Mouse (Mus musculus) hindbrain, embryonic 16.5 days (tissue): Measurements from ENCODE around the gene Ptgr1. TPM values are rescaled to one million over a fixed set of nuclear protein-coding genes. Genes with fewer than 3 reads are reported as not detected.

Source experiments
- ATAC-seq: fragments of 200-750 bp; cut with Nextera tagmentation; 2 replicates; pipeline ENCODE4 v1.8.0; 2017; ENCODE audit warnings: moderate TSS enrichment, moderate library complexity
- H3K27ac ChIP-seq: fragments of 300-500 bp; sonication (generic); 2 replicates; pipeline ENCODE4 v1.5.1; 2014; ENCODE audit warnings: low read depth, mild to moderate bottlenecking, control low read depth, low read length, moderate library complexity
- H3K27me3 ChIP-seq: fragments of 300-500 bp; sonication (generic); replicated peaks from 2 replicates; pipeline ENCODE4 v1.6.1; 2014; ENCODE audit warnings: low read length; ENCODE audit not compliant: control insufficient read depth, insufficient read depth
- H3K36me3 ChIP-seq: fragments of 300-500 bp; sonication (generic); 2 replicates; pipeline ENCODE4 v1.6.1; 2014; ENCODE audit warnings: mild to moderate bottlenecking, low read length, moderate library complexity, mixed read lengths; ENCODE audit not compliant: control insufficient read depth, insufficient read depth
- H3K4me1 ChIP-seq: fragments of 300-500 bp; sonication (generic); 2 replicates; pipeline ENCODE4 v1.6.1; 2014; ENCODE audit warnings: low read depth, low read length; ENCODE audit not compliant: control insufficient read depth, insufficient read depth
- H3K4me2 ChIP-seq: fragments of 300-500 bp; sonication (generic); 2 replicates; pipeline ENCODE4 v1.6.1; 2014; ENCODE audit warnings: mild to moderate bottlenecking, low read length, control low read depth, moderate library complexity
- H3K4me3 ChIP-seq: fragments of 300-500 bp; sonication (generic); 2 replicates; pipeline ENCODE4 v1.5.1; 2014; ENCODE audit warnings: mild to moderate bottlenecking, low read length, control low read depth, moderate library complexity
- H3K9ac ChIP-seq: fragments of 300-500 bp; sonication (generic); 2 replicates; pipeline ENCODE4 v1.6.1; 2014; ENCODE audit warnings: low read depth, mild to moderate bottlenecking, control low read depth, low read length, moderate library complexity
- H3K9me3 ChIP-seq: fragments of 300-500 bp; sonication (generic); 2 replicates; pipeline ENCODE4 v1.6.1; 2014; ENCODE audit warnings: mild to moderate bottlenecking, low read length, moderate library complexity; ENCODE audit not compliant: control insufficient read depth
- whole genome bisulfite sequencing: fragments of 180-500 bp; shearing (Covaris S2); extraction: QIAGEN DNeasy Blood & Tissue Kit; methylation state at CpG from one replicate; pipeline ENCODE4 v1.1.7; 2014; 5-methylcytosine and 5-hydroxymethylcytosine counted together
- polyA plus RNA-seq: library from polyadenylated mRNA; unstranded; fragments of >200 nt; fragmentation: Nextera tagmentation; extraction: Ambion mirVana; gene quantifications from 2 replicates; pipeline ENCODE4 v1.2.1, GENCODE M21; 2015

Ptgr1 gene
- polyA plus RNA-seq, 1 experiment from 2014 or later = 5.6 TPM

GRCm38 (mm10) chr4:59009186-59009585 lies 22.3 kb upstream of the Ptgr1 start:
- 92% methylated on average over 7 of the region's 7 CpGs for WGBS
- Histone ChIP-seq H3K9ac (no peak overlapping the region), H3K4me1 (peaks cover 9% of the 10 kb centered on the region), H3K4me2 (no peak overlapping the region), H3K36me3 (no peaks in the 10 kb centered on the region), H3K27me3 (no peaks in the 10 kb centered on the region), H3K4me3 (no peak overlapping the region), H3K27ac (no peak overlapping the region), H3K9me3 (no peaks in the 10 kb centered on the region)
- no peak for ATAC-seq

- H3K27ac ChIP-seq = no peak overlapping the region
- 87% methylated on average over 5 of the region's 5 CpGs for WGBS
- no peak for ATAC-seq
Observed at GRCm38 (mm10) chr4:59007974-59008373, 21.1 kb upstream of the Ptgr1 start.

GRCm38 (mm10) chr4:59007016-59007415 lies 20.1 kb upstream of the Ptgr1 start:
- ATAC-seq = no peak
- WGBS = 77% methylated on average over 6 of the region's 6 CpGs
- Histone ChIP-seq H3K27me3 (no peaks in the 10 kb centered on the region), H3K4me2 (no peak overlapping the region), H3K9me3 (no peaks in the 10 kb centered on the region), H3K4me1 (peaks cover 16% of the 10 kb centered on the region), H3K36me3 (no peaks in the 10 kb centered on the region), H3K27ac (no peak overlapping the region), H3K9ac (no peak overlapping the region), H3K4me3 (no peak overlapping the region)

More at GRCm38 (mm10) chr4:59007974-59008373, 21.1 kb upstream of the Ptgr1 start:
- Histone ChIP-seq H3K9me3 (no peaks in the 10 kb centered on the region), H3K36me3 (no peaks in the 10 kb centered on the region), H3K4me2 (no peak overlapping the region), H3K4me3 (no peak overlapping the region), H3K9ac (no peak overlapping the region), H3K27me3 (no peaks in the 10 kb centered on the region), H3K4me1 (peaks cover 13% of the 10 kb centered on the region)

- no peak overlapping the region for H3K4me3 ChIP-seq
- no peak for ATAC-seq
- no peak overlapping the region for H3K27ac ChIP-seq
- no peaks in the 10 kb centered on the region for H3K9me3 ChIP-seq
- H3K27me3 ChIP-seq = no peaks in the 10 kb centered on the region
- H3K36me3 ChIP-seq = no peaks in the 10 kb centered on the region
- WGBS = 68% methylated on average over 8 of the region's 8 CpGs
- H3K4me2 ChIP-seq = no peak overlapping the region
- no peak overlapping the region for H3K9ac ChIP-seq
- peaks cover 16% of the 10 kb centered on the region for H3K4me1 ChIP-seq
Observed at GRCm38 (mm10) chr4:59006211-59006610, 19.3 kb upstream of the Ptgr1 start.

- peak overlapping the region; percentile 70 for H3K4me2 ChIP-seq
- no peaks in the 10 kb centered on the region for H3K27me3 ChIP-seq
- WGBS = 35% methylated on average over 7 of the region's 7 CpGs
- H3K9ac ChIP-seq = peak overlapping the region; percentile 96
- no peak for ATAC-seq
- H3K4me1 ChIP-seq = peaks cover 16% of the 10 kb centered on the region
- H3K27ac ChIP-seq = no peak overlapping the region
- H3K9me3 ChIP-seq = no peaks in the 10 kb centered on the region
- peak overlapping the region; percentile 95 for H3K4me3 ChIP-seq
- no peaks in the 10 kb centered on the region for H3K36me3 ChIP-seq
Observed at GRCm38 (mm10) chr4:59003806-59004200, 16.9 kb upstream of the Ptgr1 start.

- no peaks in the 10 kb centered on the region for H3K36me3 ChIP-seq
- peak within 1 kb of the TSS; percentile 70 for H3K4me2 ChIP-seq
- peaks cover 16% of the 10 kb centered on the region for H3K4me1 ChIP-seq
- peak; percentile 99 for ATAC-seq
- no peaks in the 10 kb centered on the region for H3K9me3 ChIP-seq
- peak within 1 kb of the TSS; percentile 93 for H3K27ac ChIP-seq
- peak within 1 kb of the TSS; percentile 96 for H3K9ac ChIP-seq
- under 1% methylated on average over 36 of the region's 89 CpGs for WGBS
- H3K27me3 ChIP-seq = no peaks in the 10 kb centered on the region
- peak within 1 kb of the TSS; percentile 95 for H3K4me3 ChIP-seq
Observed at GRCm38 (mm10) chr4:59002948-59003805, 16.3 kb upstream of the Ptgr1 start, which contains the start of gene Gm20503. Gm20503 (plus strand) TSS chr4:59003210.

- Histone ChIP-seq H3K4me1 (peaks cover 16% of the 10 kb centered on the region), H3K9me3 (no peaks in the 10 kb centered on the region), H3K27me3 (no peaks in the 10 kb centered on the region), H3K27ac (no peak overlapping the region), H3K4me2 (no peak overlapping the region), H3K9ac (no peak overlapping the region), H3K36me3 (no peaks in the 10 kb centered on the region), H3K4me3 (no peak overlapping the region)
- ATAC-seq = no peak
- WGBS = 0% methylated on average over 2 of the region's 2 CpGs
Observed at GRCm38 (mm10) chr4:59000614-59001013, 13.7 kb upstream of the Ptgr1 start.

- ATAC-seq = no peak
- Histone ChIP-seq H3K9ac (no peak overlapping the region), H3K36me3 (no peaks in the 10 kb centered on the region), H3K27ac (no peak overlapping the region), H3K9me3 (no peaks in the 10 kb centered on the region), H3K4me1 (peaks cover 12% of the 10 kb centered on the region), H3K4me3 (no peak overlapping the region), H3K4me2 (no peak overlapping the region), H3K27me3 (no peaks in the 10 kb centered on the region)
- WGBS = 5% methylated on average over 2 of the region's 2 CpGs
Observed at GRCm38 (mm10) chr4:58999686-59000085, 12.8 kb upstream of the Ptgr1 start.

GRCm38 (mm10) chr4:58998688-58999087 lies 11.8 kb upstream of the Ptgr1 start:
- H3K9ac ChIP-seq = no peak overlapping the region
- H3K27me3 ChIP-seq = no peaks in the 10 kb centered on the region
- H3K4me3 ChIP-seq = no peak overlapping the region
- no peak overlapping the region for H3K27ac ChIP-seq
- ATAC-seq = no peak
- no peaks in the 10 kb centered on the region for H3K36me3 ChIP-seq
- 83% methylated on average over 1 of the region's 1 CpGs for WGBS
- H3K9me3 ChIP-seq = no peaks in the 10 kb centered on the region
- H3K4me2 ChIP-seq = no peak overlapping the region
- H3K4me1 ChIP-seq = peaks cover 3% of the 10 kb centered on the region; the same call in 1 of the 2 replicates
